Mouse (Mus musculus): ENCODE data around the gene Baiap2l2.

The Baiap2l2 gene

DNA sequence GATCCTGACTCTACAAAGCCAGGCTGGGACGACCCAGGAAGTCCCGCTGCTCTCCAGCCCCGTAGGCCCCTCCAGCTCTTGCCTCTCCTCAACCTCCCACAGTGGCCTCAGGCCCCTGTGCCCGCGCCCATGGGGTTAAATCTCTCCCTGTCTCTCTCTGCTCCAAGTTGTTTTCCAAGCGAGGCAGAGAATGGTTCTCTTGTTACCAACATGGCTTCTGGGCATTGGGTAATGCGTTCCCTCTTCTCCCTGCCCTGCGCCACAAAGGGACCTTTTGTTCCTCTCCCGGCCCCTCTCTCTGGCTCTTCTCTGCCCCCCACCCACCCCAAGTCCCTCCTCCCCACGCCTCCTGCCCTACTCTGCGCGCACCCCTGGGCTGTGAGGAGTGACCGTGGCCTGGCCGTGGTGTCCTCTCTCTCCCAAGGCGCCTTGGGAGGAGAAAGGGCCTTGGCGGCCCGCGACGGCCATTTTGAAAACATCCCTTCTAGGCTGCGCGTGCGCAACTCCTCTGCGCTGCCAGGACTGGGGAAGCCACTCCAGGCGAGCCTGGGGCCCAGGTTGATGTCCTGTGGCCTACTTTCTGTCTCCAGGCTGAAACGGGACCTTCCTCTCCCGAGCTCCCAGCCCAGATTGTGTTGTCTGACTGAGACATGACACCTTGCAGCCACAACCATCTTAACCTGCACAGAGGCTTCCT, 72.4 kb downstream of the Baiap2l2 start:
- no peak for DNase-seq (ENCODE audit: low spot score in 2 of 2)

DNA sequence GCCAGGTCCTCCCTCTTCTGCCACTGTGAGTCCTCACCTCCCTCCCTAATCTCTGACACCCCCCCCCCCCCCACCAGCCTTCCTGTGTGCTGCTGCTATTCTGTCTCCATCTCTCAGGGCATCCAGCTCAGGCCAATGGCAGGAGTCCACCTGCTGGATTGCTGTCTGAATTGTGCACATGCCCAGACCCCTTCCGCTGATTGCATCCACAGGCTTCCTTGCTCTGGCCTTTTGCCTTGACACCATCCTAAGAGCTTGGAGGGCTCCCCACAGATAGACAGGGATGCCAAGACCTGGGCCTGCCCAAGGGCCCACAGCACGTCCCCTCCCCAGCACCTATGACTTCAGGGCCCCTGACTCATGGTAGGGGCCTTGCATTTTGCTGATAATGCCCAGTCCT, 75.0 kb downstream of the Baiap2l2 start:
- no peak for DNase-seq (ENCODE audit: low spot score in 2 of 2)

DNA sequence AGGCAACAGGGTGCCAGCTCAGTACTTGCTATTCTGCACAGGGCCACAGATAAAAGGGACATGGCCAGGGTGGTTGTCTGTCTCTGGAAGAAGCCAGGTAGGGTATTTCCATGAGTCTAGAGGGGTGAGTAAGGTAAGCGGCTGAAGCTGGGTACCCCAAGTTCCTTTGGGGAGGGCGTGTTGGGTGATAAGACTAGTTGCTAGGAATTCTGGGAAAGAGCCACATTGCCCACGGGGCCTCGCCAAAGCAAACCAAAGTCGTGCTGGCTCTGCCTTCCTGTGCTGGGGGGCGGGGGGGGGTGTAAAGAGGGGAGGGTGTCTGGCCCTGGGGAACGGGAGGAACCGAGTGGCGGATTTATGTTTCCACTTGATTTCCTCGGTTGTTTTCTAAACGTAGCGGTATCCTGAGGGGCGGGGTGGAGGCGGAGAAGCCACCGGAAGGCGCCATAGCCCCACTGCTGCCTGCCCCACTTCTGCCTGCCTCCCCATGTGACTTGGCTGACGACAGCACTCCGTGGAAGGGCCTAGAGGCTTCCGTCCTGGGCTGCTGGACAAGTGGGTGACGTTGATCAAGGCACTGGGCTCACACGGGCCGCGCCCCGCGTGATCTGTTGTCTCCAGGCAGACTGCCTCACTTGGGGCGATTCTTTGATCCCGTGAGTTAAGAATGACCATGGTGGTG, 76.4 kb downstream of the Baiap2l2 start:
- no peak for DNase-seq (ENCODE audit: low spot score in 2 of 2)

DNA sequence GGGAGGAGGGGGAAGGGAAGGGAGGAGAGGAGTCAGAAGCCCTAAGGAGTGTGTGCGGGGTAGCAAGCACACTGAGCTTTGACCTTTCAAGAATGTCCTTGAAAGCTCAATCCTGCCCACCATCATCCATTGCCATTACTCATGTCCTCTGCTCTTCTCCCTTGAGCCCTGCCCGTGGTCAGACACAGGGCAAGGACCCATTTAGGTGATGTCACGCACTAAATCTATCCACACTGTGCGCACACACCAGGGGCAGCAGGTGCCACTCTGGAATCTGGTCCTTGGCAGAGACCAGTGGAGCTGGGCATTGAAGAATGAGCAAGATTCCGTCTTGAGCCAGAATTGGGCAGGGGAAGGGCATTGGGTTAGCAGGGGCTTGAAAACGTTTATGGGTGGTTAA, 77.1 kb downstream of the Baiap2l2 start:
- DNase-seq (ENCODE audit: low spot score in 2 of 2): no peak
